Mouse (Mus musculus) frontal cortex, postnatal 36 days (tissue): ENCODE measurements around the gene Trim9.

ENCODE experiments used
- DNase-seq, 2 experiments: peaks; one replicate each; pipeline ENCODE4 v3.0.0; 2022; ENCODE audit warnings: low spot score in 2 of 2

The Trim9 gene

GRCm38 (mm10) chr12:70347202-70347841 lies at the start of gene Trim9:
Gene Trim9, minus strand, starts transcription at chr12:70347614.
- DNase-seq: peak; percentile 99

DNA sequence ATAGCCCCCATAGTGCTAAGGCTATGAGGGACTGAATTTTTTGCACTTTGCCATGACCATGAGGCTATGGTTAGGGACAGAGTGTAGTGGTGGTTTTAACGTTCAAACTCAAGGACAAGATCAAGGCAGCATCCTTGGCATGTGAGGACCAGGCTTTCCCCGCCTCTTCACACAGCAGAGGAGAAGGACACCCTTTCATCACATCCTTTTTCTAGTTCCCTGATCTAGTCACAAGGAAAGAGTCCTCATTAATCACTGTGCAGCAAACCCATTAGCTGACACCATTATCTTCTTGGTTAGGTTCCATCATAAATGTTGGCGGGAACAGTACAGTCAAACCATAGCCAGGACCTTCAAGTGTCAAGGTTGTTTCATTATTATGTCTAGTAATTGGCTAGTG lies 47.6 kb upstream of the Trim9 start:
- DNase-seq: no peak

GRCm38 (mm10) chr12:70391236-70391635 lies 43.8 kb upstream of the Trim9 start:
- no peak for DNase-seq

DNA sequence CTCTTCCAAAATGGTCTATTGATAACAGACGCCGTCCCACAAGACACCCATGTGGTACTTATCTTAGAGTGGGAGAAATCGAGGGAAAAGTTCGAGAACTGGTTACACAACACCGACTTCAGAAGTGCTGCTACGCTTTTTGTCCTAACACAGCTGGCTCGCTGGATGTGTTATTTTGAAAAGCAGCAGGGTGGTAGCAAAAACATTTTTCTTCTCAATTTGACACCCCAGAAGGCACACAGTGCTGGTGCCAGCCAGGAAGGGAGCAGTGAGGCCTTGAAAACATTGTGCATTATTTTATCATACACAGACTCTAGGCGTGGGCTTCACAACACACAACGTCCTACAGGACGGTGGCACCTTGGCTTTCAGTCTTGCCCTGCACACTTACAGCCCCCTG lies 27.6 kb upstream of the Trim9 start:
- peak; percentile 33 to 51 for DNase-seq

- peak; percentile 38 to 76 for DNase-seq
These were observed 25.5 kb upstream of the Trim9 start for GRCm38 (mm10) chr12:70372874-70373273.

GRCm38 (mm10) chr12:70369348-70369747 lies 21.9 kb upstream of the Trim9 start:
- DNase-seq: no peak

DNA sequence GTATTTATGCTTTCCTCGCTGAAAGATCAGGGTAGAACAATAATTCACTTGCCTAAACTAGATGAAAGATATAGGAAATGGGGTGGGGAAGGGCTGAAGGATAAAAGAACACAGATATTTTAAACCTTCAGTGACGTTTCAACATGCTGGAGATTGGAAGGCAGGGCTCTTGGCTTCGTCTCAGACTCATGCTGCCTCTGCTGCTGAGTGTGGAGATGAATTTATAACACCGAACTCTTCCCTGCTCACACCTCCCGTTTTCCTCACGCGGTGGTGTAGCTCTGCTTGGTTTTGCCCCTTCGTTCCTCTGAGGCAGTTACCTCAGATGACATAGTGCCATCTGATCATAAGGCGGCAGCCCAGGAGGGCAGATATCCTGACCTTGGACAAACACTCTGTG lies 21.4 kb upstream of the Trim9 start:
- peak; percentile 54 to 77 for DNase-seq

DNA sequence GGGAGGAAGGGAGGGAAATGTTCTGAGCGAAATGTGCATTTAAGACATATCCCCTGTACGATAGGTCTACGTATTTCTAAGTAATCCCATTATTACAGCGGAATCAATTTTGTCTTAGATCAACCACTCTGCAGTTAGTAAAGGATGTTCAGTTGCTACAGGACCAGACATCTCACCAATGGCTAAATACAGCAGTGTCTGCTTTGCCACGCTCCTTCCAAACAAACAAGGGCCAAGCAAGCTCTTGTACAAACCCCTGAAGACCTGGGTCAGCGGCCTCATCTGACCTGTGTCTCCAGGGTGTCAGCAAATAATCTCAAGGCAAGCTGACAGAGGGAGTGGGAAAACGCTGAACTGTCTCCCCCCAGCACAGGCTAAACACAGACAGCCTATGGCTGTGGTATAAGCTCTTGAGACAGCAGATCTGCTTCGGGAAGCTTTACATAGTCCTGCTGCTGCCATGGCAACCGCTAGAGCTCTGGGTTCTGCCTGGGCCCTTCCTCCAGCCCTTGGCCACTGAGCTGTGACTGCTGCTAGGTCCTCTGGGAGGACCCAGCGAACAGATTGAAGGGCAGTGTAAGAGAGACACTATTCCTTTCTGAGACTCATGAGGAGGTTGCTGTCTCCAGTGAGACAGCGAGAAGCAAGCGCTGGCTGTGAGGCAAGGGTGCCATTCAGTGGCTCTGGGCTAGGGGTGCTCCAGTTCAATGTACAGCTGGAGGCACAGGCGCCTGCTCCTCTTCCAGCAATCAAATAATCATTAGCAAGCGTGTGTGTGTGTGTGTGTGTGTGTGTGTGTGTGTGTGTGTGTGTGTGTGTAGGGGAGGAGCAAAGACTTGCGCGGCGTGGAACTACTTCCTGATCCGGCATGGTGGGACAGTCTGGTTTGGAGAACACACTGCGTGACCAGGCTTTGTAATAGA lies 20.2 kb upstream of the Trim9 start:
- peak; percentile 81 to 90 for DNase-seq

DNA sequence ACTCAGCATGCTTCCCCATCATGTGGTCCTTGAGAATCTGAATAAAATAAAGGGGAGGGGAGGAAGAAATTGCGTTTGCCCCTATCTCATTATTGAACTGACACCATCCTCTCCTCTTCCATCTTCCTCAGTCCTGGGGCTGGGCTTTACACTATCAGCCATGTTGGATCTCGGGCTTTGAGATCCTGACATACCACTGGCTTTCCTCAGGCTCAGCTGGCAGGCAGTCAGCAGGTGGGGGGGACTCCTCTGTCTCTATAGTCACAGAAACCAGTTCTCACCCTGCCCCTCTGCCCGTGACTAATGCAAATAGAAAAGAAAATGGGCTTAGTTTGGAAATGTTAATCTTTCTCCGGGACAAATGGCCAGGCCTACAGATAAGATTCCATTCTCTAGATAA lies 15.6 kb upstream of the Trim9 start:
- DNase-seq: no peak

DNA sequence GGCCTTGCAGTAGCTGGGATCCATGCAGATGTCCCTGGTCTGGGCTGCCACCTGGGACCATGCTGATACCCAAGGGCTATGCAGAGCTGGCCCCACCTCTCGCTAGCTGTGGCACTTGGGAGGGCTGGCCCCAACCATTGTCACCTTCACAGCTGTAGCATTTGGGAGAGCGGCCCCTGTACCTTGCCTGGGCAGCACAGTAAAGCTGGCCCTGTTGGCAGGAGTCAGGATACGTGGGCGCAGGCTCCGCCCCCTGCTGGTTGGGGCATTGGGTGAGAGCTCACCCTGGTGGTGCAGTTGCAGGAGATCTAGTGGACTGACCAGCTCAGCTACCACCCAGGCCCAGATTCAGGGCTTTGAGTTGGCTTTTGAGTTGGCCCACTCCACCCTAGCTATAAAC lies 12.9 kb upstream of the Trim9 start:
- DNase-seq: no peak

DNA sequence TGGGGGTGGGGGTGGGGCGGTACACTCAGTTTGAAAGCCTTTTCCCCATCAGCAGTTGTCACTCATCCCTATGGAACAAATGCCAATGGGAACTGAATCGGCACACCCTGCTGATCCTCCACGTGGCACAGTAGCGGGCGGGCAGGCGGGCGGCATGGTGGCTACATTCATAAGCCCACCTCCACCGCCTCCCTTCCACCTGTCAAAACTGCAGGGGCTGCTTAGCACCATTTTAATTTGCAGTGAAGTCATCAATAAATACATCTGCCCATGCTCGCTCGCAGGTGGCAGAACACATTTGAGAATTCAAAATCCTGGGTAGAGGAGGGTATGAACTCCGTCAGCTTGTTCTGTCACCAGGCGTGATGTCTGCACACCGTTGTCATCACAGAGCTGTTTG lies 12.0 kb upstream of the Trim9 start:
- DNase-seq: peak in 1 of 2 experiments; percentile 50

- no peak for DNase-seq
These were observed 7.5 kb upstream of the Trim9 start for GRCm38 (mm10) chr12:70354926-70355325.

DNA sequence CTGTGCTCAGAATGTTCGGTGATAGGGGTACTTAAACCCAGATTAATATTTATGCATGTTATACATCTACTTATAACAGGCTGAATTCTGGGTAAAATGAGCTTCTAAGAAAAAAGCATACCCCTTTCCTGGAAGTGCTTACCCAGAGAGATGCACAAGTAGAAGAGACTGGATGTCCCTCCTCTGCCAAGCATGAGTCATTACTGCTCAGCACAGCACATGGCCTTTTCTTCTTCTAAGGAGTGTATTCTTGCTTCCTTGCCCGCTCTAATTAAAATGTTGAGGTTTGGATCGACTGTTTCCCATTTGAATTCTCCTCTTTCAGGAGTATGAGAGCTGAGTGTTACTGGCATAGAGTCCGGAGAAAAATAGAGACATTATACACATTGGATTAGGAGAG lies 3.1 kb upstream of the Trim9 start:
- DNase-seq: peak in 1 of 2 experiments; percentile 48

GRCm38 (mm10) chr12:70349788-70350187 lies 2.4 kb upstream of the Trim9 start:
- DNase-seq: no peak

DNA sequence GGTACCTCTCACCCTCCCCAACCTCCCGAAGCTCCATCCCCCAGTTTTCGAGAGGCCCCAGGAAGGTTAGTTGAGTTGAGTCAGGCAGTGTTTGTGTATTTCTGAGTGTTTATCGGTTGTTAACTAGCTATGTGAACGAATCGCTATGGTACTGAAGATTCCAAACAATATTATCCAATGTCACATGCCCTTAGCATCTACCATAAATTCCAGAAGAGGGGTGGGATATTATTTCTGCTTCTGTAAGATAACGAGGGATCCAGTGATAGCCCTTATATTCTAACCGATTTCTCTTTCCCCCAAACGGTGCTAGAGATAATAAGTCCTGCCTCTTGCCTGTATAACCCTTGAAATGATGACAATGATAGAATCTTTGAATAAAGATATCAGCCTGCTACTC lies 612 bp upstream of the Trim9 start:
- DNase-seq: no peak

DNA sequence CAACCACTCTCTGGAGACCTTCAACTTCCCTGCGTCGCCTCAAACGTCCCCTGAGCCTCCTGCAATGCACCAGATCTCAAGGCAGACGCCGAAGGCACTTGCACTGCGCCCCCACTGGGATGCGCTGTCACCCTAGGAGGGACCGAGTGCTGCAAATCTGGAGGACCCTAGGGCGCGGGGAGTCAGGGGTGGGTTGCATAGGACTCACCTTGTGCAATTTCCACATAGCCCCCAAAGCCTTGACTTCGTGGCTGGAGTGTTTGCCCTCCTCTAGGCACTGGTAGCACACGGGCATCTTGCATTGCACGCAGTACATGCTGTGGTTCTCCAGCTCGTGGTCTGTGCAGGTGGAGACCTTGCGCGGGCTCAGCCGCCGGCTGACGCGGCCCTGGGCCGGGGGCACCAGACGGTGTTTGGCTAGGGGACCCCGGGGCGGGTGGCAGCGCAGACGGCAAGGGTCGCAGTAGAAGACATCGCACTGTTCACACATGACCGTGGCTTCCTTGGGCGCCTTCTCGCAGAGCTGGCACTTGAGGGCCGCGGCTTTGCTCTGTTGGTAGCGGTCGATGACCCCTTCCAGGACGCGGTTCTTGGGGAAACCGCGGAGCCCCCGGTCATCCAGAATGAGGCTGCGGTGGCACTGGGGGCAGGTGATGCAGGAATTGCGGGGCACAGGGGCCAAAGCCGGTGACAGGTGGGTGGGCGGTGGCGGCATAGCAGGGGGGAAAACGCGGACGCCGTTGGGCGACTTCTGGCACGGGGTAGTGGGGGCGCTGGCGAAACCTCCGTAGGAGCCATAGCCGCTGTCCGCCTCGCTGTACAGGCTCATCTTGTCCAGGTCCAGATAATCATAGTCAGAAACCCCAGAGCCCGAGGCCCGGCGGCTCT lies 1.0 kb downstream of the Trim9 start:
- DNase-seq: peak; percentile 66 to 80

DNA sequence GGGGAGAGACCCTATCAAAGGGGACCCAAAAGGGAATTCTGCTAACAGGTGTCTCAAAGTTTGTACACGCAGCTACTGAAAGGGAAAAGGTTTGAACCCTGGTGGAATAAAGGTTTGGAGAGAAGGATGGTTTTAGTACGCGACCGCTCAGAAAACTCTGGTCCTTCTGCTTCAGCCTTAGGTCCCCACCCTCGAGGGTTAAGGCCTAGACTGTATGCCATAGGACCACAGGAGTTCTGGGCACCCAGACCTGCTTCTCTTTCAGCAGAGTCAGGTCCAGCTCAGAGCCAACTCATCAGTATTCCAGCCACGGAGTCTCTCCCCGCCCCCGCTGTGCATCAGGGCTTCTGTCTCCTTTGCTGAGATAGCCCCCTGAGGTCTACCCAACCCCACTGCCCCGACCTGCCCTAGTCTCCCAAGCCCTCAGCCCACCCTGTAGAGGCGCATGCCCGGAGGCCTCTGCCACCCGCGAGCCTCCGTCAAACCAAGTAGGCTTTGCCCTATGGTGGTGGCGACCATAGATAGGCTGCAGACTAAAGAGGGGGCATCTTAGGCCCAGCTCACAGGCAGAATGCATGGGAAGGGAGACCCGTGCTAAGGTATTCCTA lies 1.8 kb downstream of the Trim9 start:
- DNase-seq: peak; percentile 74 to 75

- no peak for DNase-seq
These were observed 12.2 kb downstream of the Trim9 start for GRCm38 (mm10) chr12:70335176-70335575.

- DNase-seq: no peak
These were observed 14.1 kb downstream of the Trim9 start for GRCm38 (mm10) chr12:70333253-70333805.

DNA sequence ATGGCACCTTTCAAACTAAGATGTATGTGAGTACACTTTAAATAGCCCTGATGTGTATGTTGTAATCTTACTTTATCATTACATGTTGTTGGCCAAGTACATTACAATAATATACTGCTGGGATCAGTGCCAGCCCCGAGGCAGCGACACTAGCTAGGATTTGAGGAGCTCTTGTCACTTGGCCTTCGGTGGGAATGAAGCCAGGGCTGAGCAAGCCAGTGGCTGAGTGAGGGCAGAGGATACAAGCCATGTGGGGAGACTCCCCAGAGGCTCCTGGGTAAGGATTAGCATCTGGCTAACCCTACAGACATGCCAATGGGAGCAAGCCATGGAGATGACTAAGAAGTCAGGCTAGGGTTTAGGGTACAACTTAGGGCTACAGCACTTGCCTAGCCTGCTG lies 18.4 kb downstream of the Trim9 start:
- no peak for DNase-seq

GRCm38 (mm10) chr12:70326956-70327355 lies 20.5 kb downstream of the Trim9 start:
- DNase-seq: no peak
